Mouse (Mus musculus) kidney, embryonic 15.5 days (tissue): ENCODE data around the gene Pdhb. TPM values are rescaled to one million over a fixed set of nuclear protein-coding genes. Genes with fewer than 3 reads are reported as not detected.
A peak's percentile ranks its signal among the peaks of the same experiment; 100 is the strongest.
"Not testable (repeated sequence)": the region's sequence is repeated elsewhere in the genome, so short reads cannot be mapped to it uniquely, and the experiment has no call there.

Source experiments
- ATAC-seq: fragments of 200-750 bp; cut with Nextera tagmentation; replicated peaks from 2 replicates; pipeline ENCODE4 v1.8.0; 2017; ENCODE audit warnings: moderate TSS enrichment; ENCODE audit not compliant: low FRiP score
- H3K27ac ChIP-seq: fragments of 300-500 bp; sonication (generic); 2 replicates; pipeline ENCODE4 v1.5.1; 2015; ENCODE audit warnings: mild to moderate bottlenecking, inconsistent platforms
- H3K27me3 ChIP-seq: fragments of 300-500 bp; sonication (generic); 2 replicates; pipeline ENCODE4 v1.6.1; 2015; ENCODE audit warnings: inconsistent platforms
- H3K36me3 ChIP-seq: fragments of 300-500 bp; sonication (generic); 2 replicates; pipeline ENCODE4 v1.6.1; 2015; ENCODE audit warnings: inconsistent platforms
- H3K4me1 ChIP-seq: fragments of 300-500 bp; sonication (generic); 2 replicates; pipeline ENCODE4 v1.6.1; 2015; ENCODE audit warnings: inconsistent platforms
- H3K4me2 ChIP-seq: fragments of 300-500 bp; sonication (generic); 2 replicates; pipeline ENCODE4 v1.6.1; 2015; ENCODE audit warnings: moderate library complexity, mild to moderate bottlenecking, inconsistent platforms
- H3K4me3 ChIP-seq: fragments of 300-500 bp; sonication (generic); replicated peaks from 2 replicates; pipeline ENCODE4 v1.5.1; 2015; ENCODE audit warnings: mild to moderate bottlenecking, inconsistent platforms
- H3K9ac ChIP-seq: fragments of 300-500 bp; sonication (generic); 2 replicates; pipeline ENCODE4 v1.6.1; 2015; ENCODE audit warnings: mild to moderate bottlenecking, inconsistent platforms
- H3K9me3 ChIP-seq: fragments of 300-500 bp; sonication (generic); replicated peaks from 2 replicates; pipeline ENCODE4 v1.6.1; 2016; ENCODE audit warnings: inconsistent platforms
- WGBS: fragments of 180-500 bp; shearing (Covaris S2); methylation state at CpG from one replicate; pipeline ENCODE4 v1.1.7; 2015; ENCODE audit warnings: mixed read lengths; 5-methylcytosine and 5-hydroxymethylcytosine counted together
- polyA plus RNA-seq: library from polyadenylated mRNA; unstranded; fragments of >200 nt; fragmentation: Nextera tagmentation; extraction: Ambion mirVana; gene quantifications from 2 replicates; pipeline ENCODE4 v1.2.1, GENCODE M21; 2015

Gene Pdhb
- polyA plus RNA-seq, 1 experiment from 2014 or later = 235 TPM

GRCm38 (mm10) chr14:8183330-8183729 is 10.5 kb upstream of the Pdhb start:
- H3K36me3 ChIP-seq = no peaks in the 10 kb centered on the region
- no peaks in the 10 kb centered on the region for H3K27me3 ChIP-seq
- 70% methylated on average over 3 of the region's 3 CpGs for WGBS
- no peaks in the 10 kb centered on the region for H3K4me1 ChIP-seq
- no peak for ATAC-seq
- no peak overlapping the region for H3K9ac ChIP-seq
- H3K4me3 ChIP-seq = no peak overlapping the region
- H3K27ac ChIP-seq = no peak overlapping the region
- H3K9me3 ChIP-seq = no peaks in the 10 kb centered on the region
- no peak overlapping the region for H3K4me2 ChIP-seq

- no peak for ATAC-seq
- H3K36me3 ChIP-seq = no peaks in the 10 kb centered on the region
- no peak overlapping the region for H3K4me3 ChIP-seq
- H3K27me3 ChIP-seq = no peaks in the 10 kb centered on the region
- 75% methylated on average over 4 of the region's 4 CpGs for WGBS
- H3K9me3 ChIP-seq = no peaks in the 10 kb centered on the region
- H3K4me2 ChIP-seq = no peak overlapping the region
- no peak overlapping the region for H3K27ac ChIP-seq
- H3K9ac ChIP-seq = no peak overlapping the region
- H3K4me1 ChIP-seq = no peaks in the 10 kb centered on the region
These were observed 7.7 kb upstream of the Pdhb start for GRCm38 (mm10) chr14:8180371-8181035.

GRCm38 (mm10) chr14:8176251-8176650 is 3.4 kb upstream of the Pdhb start:
- H3K4me1 ChIP-seq = peaks cover 12% of the 10 kb centered on the region
- 46% methylated on average over 5 of the region's 5 CpGs for WGBS
- H3K9ac ChIP-seq = no peak overlapping the region
- H3K36me3 ChIP-seq = peaks cover 2% of the 10 kb centered on the region; the same call in 1 of the 2 replicates
- no peak overlapping the region for H3K27ac ChIP-seq
- no peak overlapping the region for H3K4me2 ChIP-seq
- no peaks in the 10 kb centered on the region for H3K9me3 ChIP-seq
- no peak overlapping the region for H3K4me3 ChIP-seq
- no peaks in the 10 kb centered on the region for H3K27me3 ChIP-seq
- no peak for ATAC-seq

- Histone ChIP-seq H3K4me3 (no peak overlapping the region), H3K4me2 (no peak overlapping the region), H3K9ac (no peak overlapping the region), H3K36me3 (peaks cover 18% of the 10 kb centered on the region), H3K9me3 (no peaks in the 10 kb centered on the region), H3K27me3 (no peaks in the 10 kb centered on the region), H3K27ac (no peak overlapping the region), H3K4me1 (peaks cover 14% of the 10 kb centered on the region)
- no peak for ATAC-seq
- WGBS = 81% methylated on average over 5 of the region's 5 CpGs
These were observed 1.8 kb upstream of the Pdhb start for GRCm38 (mm10) chr14:8174634-8175033.

DNA sequence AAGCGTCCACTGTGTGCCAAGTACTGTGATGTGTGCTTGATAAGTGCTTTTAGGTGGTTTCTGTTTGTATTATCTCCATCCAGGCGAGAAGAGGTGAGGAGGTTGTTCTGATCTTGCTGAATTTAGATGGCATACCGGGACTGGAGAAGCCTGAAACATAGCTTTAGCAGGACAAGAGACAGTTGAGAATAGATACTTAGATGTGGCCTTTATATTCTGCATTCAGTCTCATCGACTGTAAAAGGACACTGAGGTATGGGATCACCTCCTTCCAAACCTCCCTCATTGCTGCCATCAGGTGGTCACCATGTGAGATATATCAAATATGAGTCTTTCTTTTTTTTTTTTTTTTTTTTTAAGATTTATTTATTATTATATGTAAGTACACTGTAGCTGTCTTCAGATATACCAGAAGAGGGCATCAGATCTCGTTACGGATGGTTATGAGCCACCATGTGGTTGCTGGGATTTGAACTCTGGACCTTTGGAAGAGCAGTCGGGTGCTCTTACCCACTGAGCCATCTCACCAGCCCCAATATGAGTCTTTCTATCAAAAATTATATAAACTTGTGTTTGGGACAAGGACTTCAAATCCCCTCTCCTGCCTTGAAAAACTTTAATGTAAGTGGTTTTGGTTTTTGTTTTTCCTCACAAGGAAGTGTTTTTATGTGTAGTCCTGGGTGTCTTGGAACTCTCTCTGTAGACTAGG is 871 bp upstream of the Pdhb start:
- Histone ChIP-seq H3K4me3 (peak overlapping the region; percentile 98), H3K27ac (peak overlapping the region; percentile 78), H3K4me2 (peak overlapping the region; percentile 85), H3K4me1 (peaks cover 14% of the 10 kb centered on the region), H3K9ac (peak overlapping the region; percentile 48), H3K36me3 (peaks cover 27% of the 10 kb centered on the region)
- WGBS = 36% methylated on average over 7 of the region's 7 CpGs
- H3K27me3 ChIP-seq, H3K9me3 ChIP-seq, ATAC-seq: not testable (repeated sequence)

DNA sequence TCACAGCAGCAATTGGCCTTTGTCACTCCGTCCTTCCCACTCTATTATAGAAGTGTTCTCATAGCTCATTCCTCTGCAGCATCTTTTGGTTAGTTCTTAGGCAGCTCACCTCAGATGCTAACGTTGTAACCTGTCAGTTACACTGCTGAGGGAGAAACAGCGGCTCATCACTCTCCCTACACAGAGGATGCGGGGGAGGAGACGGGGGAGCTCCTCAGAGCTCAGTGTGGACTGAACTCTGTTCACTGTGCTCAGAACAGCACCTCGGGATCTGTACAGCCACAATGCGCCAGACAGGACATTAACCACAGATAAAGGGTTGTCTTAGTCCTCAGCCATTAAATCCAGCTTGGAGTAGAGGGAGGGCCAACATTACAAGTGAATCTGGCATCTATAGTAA is 8.4 kb downstream of the Pdhb start:
- H3K27ac ChIP-seq = no peak overlapping the region
- no peaks in the 10 kb centered on the region for H3K27me3 ChIP-seq
- H3K36me3 ChIP-seq = peaks cover 92% of the 10 kb centered on the region
- H3K4me3 ChIP-seq = no peak overlapping the region
- WGBS = 62% methylated on average over 7 of the region's 7 CpGs
- peak; percentile 50; the same call in 1 of the 2 replicates for ATAC-seq
- no peaks in the 10 kb centered on the region for H3K9me3 ChIP-seq
- no peak overlapping the region for H3K4me2 ChIP-seq
- H3K9ac ChIP-seq = no peak overlapping the region
- H3K4me1 ChIP-seq = no peaks in the 10 kb centered on the region

DNA sequence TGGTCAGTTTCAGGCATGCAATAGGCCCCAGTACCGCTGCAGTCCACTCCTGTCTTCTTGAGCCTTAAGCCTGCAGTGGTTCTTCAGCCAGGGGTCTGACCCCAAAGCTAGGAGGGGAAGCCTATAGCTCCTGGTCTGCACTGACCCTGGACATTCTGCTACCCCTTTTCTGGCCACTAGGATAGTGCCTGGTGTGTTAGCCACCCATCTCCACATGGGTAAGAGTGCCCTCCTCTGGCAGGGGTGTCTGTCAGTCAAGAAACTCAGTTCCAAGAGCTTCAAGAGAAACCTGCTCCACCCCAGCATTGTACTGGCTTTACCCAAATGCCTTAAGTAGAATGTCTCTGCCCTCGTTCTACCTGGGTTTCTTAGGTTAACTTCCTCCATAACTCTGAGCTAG is 11.0 kb downstream of the Pdhb start:
- H3K27ac ChIP-seq = no peak overlapping the region
- 88% methylated on average over 2 of the region's 2 CpGs for WGBS
- H3K9me3 ChIP-seq = no peaks in the 10 kb centered on the region
- no peak overlapping the region for H3K9ac ChIP-seq
- H3K36me3 ChIP-seq = peaks cover 68% of the 10 kb centered on the region
- H3K4me2 ChIP-seq = no peak overlapping the region
- no peak overlapping the region for H3K4me3 ChIP-seq
- no peaks in the 10 kb centered on the region for H3K27me3 ChIP-seq
- ATAC-seq = no peak
- H3K4me1 ChIP-seq = no peaks in the 10 kb centered on the region

DNA sequence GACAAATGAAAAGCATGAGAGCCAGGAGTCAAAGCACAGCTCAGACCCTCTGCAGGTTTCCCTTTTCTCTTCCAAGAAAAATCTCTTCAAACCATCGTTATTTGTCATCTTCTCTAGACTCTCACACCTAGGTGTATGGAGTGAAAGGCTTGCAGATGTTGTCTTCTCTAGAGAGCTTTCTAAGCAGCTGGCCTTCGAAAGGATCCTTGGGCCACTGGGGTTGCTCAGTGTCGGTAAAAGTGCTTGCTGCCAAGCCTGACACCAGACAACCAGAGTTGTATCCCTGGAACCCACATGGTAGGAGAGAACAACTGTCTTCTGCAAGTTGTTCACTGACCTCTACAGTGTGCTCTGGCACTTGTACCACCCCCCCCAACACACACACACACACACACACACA is 13.7 kb downstream of the Pdhb start:
- ATAC-seq = no peak
- no peaks in the 10 kb centered on the region for H3K9me3 ChIP-seq
- no peak overlapping the region for H3K4me2 ChIP-seq
- no peaks in the 10 kb centered on the region for H3K27me3 ChIP-seq
- peaks cover 46% of the 10 kb centered on the region for H3K36me3 ChIP-seq
- H3K9ac ChIP-seq = no peak overlapping the region
- WGBS = 86% methylated on average over 3 of the region's 3 CpGs
- H3K4me3 ChIP-seq = no peak overlapping the region
- H3K4me1 ChIP-seq = no peaks in the 10 kb centered on the region
- H3K27ac ChIP-seq = no peak overlapping the region

DNA sequence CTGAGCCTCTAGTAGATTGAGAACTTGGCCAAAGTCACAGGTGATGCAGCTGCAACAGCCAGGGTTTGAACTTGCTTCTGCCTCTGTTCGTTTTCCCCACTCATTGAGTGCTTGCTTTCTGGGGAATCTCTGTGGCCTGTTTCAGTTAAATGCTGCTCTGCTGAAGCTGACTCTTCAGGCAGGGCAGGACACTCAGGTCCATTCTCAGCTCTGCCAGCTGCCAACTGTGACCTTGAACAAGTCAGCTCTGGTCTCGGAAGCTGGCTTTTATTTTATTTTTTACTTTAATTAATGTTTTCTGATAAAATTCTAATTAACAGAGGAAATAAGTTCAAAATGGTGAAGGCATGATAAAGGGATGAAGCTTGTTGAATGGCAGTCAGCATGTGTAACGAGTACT is 14.1 kb downstream of the Pdhb start:
- ATAC-seq = no peak
- no peak overlapping the region for H3K27ac ChIP-seq
- peaks cover 42% of the 10 kb centered on the region for H3K36me3 ChIP-seq
- no peaks in the 10 kb centered on the region for H3K9me3 ChIP-seq
- no peak overlapping the region for H3K4me2 ChIP-seq
- no peaks in the 10 kb centered on the region for H3K4me1 ChIP-seq
- H3K9ac ChIP-seq = no peak overlapping the region
- no peaks in the 10 kb centered on the region for H3K27me3 ChIP-seq
- H3K4me3 ChIP-seq = no peak overlapping the region
- WGBS = 89% methylated on average over 3 of the region's 3 CpGs

- no peaks in the 10 kb centered on the region for H3K27me3 ChIP-seq
- no peak overlapping the region for H3K4me3 ChIP-seq
- ATAC-seq = no peak
- no peak overlapping the region for H3K9ac ChIP-seq
- WGBS = 29% methylated on average over 3 of the region's 3 CpGs
- H3K4me1 ChIP-seq = no peaks in the 10 kb centered on the region
- H3K27ac ChIP-seq = no peak overlapping the region
- peaks cover 28% of the 10 kb centered on the region for H3K36me3 ChIP-seq
- H3K9me3 ChIP-seq = no peaks in the 10 kb centered on the region
- H3K4me2 ChIP-seq = no peak overlapping the region
These were observed 15.9 kb downstream of the Pdhb start for GRCm38 (mm10) chr14:8156947-8157346.

DNA sequence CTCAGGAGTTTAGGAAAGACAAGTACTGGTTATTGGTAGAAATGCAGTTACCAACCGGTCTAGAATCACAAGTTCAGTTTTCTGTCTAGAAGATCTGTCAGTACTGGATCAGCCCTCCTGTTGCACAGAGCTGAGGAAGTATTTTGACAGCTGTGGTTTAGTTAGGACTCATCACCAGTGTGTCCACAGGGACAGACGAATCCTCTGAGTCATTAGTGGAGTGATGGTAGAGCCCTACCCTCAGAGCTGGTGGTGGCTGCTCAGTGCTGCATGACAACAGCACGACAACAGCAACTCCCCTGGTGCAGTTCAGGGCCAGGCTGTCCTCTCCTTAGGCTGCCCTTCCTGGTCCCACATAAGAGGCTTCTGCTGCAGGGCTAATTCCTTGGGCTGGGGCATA is 18.8 kb downstream of the Pdhb start:
- H3K9ac ChIP-seq = no peak overlapping the region
- no peak overlapping the region for H3K27ac ChIP-seq
- no peak overlapping the region for H3K4me2 ChIP-seq
- H3K4me3 ChIP-seq = no peak overlapping the region
- H3K36me3 ChIP-seq = peaks cover 23% of the 10 kb centered on the region
- H3K9me3 ChIP-seq = no peaks in the 10 kb centered on the region
- WGBS = 79% methylated on average over 3 of the region's 3 CpGs
- no peaks in the 10 kb centered on the region for H3K4me1 ChIP-seq
- ATAC-seq = no peak
- no peaks in the 10 kb centered on the region for H3K27me3 ChIP-seq

GRCm38 (mm10) chr14:8151757-8152156 is 21.1 kb downstream of the Pdhb start:
- Histone ChIP-seq H3K4me2 (no peak overlapping the region), H3K27ac (no peak overlapping the region), H3K4me3 (no peak overlapping the region), H3K27me3 (no peaks in the 10 kb centered on the region), H3K36me3 (peaks cover 30% of the 10 kb centered on the region), H3K9ac (no peak overlapping the region), H3K4me1 (no peaks in the 10 kb centered on the region), H3K9me3 (no peaks in the 10 kb centered on the region)
- 92% methylated on average over 5 of the region's 5 CpGs for WGBS
- no peak for ATAC-seq
